Mouse (Mus musculus) megakaryocyte, embryonic 14.5 days (primary cell): ENCODE data around the gene Xndc1.

ENCODE experiments used
- FLI1 ChIP-seq: IDR thresholded peaks from 2 replicates; pipeline ENCODE4 v1.6.1; 2012; ENCODE audit warnings: low read length, inconsistent platforms, mixed read lengths
- GATA1 ChIP-seq: IDR thresholded peaks from 3 replicates; pipeline ENCODE4 v1.6.1; 2012; ENCODE audit warnings: mixed read lengths, low read length, inconsistent platforms, borderline replicate concordance

GRCm38 (mm10) chr7:102104126-102104525 lies 38.8 kb downstream of the Xndc1 start:
- TF ChIP-seq FLI1, result no peak
- no peak for TF ChIP-seq GATA1
